Mouse (Mus musculus) T-cell, adult 2 months (primary cell): Measurements from ENCODE around the gene Sf1.

Experiments
- DNase-seq: peaks from one replicate; pipeline ENCODE4 v3.0.0; 2022; ENCODE audit warnings: low spot score

Sf1 gene

DNA sequence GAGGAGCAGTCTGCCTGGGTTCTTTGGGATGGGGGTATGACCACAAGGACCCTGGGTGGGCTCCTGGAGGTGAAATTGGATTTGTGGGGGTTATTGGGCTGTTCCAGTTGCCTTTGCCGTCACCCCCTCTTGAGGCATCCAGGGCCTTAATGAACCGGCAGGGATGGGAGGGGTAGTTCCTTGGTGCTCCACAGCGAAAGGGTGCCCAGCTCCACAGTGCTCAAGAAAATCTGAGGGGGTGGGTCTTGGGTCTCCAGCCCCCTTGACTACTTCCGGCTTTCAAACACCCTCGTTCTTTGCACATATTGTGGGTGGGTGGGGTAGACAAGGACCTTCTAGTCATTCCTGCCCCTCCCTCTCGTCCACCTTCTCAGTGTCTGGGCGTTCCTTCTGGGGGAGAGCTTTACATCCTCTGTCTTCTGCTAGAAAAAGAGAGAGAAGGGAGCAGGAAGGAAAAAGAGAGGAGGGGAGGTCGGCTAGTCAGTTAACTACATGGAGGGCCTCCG lies 56.4 kb downstream of the Sf1 start:
- no peak for DNase-seq

DNA sequence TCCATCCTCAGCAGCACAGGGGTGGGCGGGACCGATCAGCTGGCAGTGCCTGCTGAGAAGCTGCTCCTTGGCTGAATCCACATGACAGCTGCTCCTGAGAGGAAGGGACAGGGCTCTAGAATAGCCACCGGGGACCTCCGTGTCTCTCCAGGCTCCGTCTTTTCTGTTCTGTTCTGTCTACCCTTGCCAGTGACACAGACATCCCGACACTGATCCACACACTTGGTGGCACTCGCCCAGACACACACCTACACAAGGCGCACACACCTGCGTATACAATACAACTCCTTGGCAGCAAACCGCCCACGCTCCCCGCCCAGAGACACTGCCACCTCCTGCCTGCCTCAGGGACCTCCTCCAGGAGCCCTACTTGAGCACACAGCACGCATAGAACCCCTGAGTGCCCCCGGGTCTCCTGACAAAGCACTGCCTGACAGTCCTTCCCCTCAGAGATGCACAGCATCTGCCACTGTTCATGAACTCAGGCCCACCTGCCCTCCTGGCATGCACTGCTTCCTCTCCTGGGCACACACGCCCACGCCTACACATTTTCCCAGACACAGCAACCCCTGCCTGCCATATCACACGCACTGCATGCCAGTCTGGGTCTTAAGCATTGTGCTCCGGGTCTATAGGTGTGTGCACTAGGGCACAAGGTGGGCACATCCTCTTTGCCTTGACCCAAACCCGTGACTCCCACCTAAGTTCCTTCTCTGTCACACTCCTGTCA lies 57.2 kb downstream of the Sf1 start:
- no peak for DNase-seq

DNA sequence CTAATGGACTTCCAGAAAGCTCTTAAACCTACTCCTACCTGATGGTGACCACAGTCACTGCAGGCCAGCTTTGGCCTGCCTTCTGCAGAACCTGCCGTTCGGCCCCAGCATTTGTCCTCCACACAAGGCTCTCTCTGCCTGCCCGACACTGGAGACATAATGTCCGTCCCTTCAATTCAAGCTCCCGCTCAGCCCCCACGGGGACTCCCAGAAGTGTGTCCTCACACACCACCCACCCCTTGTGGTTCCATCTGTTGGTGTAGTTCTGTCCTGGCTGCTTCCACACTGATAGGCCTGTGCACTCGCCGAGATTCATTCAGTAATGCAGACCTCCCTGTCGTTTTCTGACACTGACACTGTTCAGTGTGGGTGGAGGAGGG lies 57.7 kb downstream of the Sf1 start:
- DNase-seq: no peak

DNA sequence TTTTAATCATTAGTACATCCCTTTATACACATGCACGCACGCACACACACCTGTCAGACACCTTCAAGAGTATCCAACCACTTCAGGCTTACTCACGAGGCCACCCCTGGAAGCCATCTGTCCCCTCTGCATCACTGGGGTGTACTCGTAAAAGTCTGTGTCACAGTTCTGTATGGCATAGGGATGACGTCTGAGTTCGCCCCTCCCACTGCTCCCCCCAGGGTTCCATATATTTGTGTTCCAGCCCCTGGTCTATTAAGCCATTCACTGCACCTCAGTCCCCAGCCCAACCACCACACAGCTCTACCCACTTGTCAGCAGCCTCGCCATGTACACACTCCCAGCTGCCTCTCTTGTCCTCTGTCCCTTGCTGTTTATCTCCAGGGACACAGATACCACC lies 58.5 kb downstream of the Sf1 start:
- DNase-seq: no peak

DNA sequence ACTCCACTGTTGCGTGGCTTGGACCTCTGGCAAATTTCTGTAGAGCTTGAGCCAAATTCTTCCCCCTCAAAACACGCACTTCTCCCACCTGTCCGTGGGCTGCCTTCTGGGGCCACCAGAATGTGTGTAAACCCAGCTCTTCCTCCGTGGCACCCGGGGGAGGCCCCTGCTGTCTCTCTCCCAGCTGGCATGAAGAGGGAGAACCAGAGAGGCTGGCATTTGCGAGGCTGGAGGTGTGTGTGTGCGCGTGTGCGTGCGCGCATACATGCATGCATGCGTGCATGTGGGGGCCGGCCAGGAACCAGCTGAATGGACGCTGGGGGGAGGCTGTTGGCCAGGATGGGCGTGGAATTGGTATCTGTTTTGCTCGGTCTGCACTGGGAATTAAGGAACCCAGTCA lies 59.8 kb downstream of the Sf1 start:
- DNase-seq: no peak

DNA sequence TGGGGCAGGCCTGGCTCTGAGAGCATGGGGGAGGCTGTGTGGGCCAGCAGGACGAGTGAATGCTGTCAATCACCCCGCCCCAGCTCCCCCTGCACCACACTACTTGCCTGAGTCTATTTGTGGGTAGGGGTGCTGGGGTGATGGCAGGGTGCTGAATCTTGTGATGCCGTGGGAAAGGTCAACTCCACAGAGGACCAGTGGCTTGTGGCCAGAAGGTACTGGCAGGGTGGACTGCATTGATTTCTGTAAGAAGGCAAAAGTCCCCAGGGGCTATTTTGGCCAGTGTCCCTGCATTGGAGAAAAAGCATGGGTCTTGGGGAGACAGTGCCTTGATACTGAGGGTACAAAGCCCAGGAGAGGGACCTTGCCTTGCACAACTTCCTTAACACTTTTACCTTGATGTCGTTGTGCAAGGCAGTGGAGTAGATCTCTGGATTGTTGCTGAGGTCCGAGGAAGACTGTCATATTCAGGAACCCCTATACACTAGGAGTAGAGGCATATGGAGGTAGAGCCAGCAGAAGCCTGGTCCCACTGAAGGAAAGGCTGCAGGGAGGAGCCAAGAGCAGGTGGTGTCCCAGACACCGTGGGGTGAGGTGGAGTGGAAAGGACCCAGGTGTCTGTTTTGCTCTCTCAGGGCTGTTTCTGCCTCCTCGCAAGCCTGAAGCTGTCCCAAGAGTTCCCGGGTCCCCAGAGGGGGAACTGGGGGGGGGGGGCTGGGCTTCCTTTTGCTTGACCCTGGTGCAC lies 60.8 kb downstream of the Sf1 start:
- DNase-seq: no peak

DNA sequence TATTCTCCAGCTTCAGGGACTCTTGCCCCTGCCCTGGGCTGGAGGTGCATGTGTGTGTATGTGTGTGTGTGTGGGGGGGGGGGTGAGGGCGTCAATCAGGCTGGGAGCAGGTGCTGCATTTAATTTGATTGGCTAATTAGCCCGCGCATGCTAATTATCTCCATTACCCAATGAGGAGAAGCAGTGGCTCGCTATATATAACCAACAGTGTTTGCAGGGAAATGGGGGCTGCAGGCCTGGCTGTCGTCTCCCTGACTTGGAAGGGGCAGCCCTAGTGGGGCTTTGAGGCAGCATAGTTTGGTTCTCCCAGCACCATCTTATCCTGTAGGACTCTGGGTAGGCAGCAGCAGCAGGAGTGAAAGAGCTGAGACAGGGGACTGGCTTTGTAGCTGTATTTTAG lies 62.1 kb downstream of the Sf1 start:
- DNase-seq: no peak

DNA sequence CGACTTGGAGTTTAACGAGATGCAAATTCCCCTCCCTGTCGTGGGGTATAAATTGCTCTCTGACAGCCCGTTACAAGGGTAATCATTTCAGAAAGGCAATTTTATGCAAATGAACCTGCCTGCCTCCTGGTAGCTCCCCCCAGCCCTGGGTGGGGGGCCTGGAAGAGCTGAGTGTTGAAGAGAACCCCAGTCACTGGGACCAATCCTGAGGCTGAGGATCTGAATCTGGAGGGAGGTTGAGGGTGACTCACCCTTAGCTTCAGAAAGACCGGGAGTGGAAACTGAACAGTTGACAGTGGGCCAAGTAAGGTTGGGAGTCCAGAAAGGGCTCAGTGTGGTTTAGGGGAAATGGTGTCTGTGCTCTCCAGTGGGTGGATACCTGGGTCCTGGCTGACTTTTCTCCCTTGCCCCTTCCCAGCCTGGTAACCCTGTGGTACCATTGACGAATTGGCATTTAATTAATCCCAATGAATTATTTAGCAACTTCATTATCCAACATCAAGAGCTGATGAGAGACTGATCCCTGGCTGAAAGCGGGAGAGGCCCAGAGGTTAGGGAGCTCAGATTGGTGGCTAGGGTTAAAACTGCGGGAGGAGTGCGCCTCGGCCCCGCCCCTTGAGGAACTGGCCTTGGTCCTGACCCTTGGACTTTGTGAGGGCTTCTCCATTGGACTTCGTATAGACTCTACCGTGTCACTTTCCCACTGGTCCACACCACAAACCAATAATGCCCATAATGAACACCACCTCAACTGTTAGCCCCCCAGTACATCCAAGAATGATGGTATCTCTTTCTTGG lies 63.4 kb downstream of the Sf1 start:
- DNase-seq: no peak
